Mouse (Mus musculus) limb, embryonic 15.5 days (tissue): Measurements from ENCODE around the gene Erp29. TPM values are rescaled to one million over a fixed set of nuclear protein-coding genes. Genes with fewer than 3 reads are reported as not detected.

Source experiments
- ATAC-seq: fragments of 200-750 bp; cut with Nextera tagmentation; 2 replicates; pipeline ENCODE4 v1.8.0; 2017; ENCODE audit warnings: low read depth, moderate TSS enrichment; ENCODE audit not compliant: insufficient number of reproducible peaks, low FRiP score, low TSS enrichment
- H3K27ac ChIP-seq: fragments of 300-500 bp; sonication (generic); 2 replicates; pipeline ENCODE4 v1.5.1; 2015; ENCODE audit warnings: moderate library complexity, mild to moderate bottlenecking, inconsistent platforms
- H3K27me3 ChIP-seq: fragments of 300-500 bp; sonication (generic); 2 replicates; pipeline ENCODE4 v1.6.1; 2015; ENCODE audit warnings: inconsistent platforms
- H3K36me3 ChIP-seq: fragments of 300-500 bp; sonication (generic); 2 replicates; pipeline ENCODE4 v1.6.1; 2015; ENCODE audit warnings: inconsistent platforms
- H3K4me1 ChIP-seq: fragments of 300-500 bp; sonication (generic); 2 replicates; pipeline ENCODE4 v1.6.1; 2015; ENCODE audit warnings: inconsistent platforms
- H3K4me2 ChIP-seq: fragments of 300-500 bp; sonication (generic); 2 replicates; pipeline ENCODE4 v1.6.1; 2015; ENCODE audit warnings: mild to moderate bottlenecking, inconsistent platforms
- H3K4me3 ChIP-seq: fragments of 300-500 bp; sonication (generic); 2 replicates; pipeline ENCODE4 v1.5.1; 2015; ENCODE audit warnings: mild to moderate bottlenecking, inconsistent platforms
- H3K9ac ChIP-seq: fragments of 300-500 bp; sonication (generic); 2 replicates; pipeline ENCODE4 v1.6.1; 2015; ENCODE audit warnings: inconsistent platforms
- H3K9me3 ChIP-seq: fragments of 300-500 bp; sonication (generic); 2 replicates; pipeline ENCODE4 v1.6.1; 2016; ENCODE audit warnings: inconsistent platforms
- WGBS: fragments of 180-500 bp; shearing (Covaris S2); methylation state at CpG from one replicate; pipeline ENCODE4 v1.1.7; 2015; 5-methylcytosine and 5-hydroxymethylcytosine counted together
- polyA plus RNA-seq: library from polyadenylated mRNA; unstranded; fragments of >200 nt; fragmentation: Nextera tagmentation; extraction: Ambion mirVana; gene quantifications from 2 replicates; pipeline ENCODE4 v1.2.1, GENCODE M21; 2015

Erp29 gene
- polyA plus RNA-seq, 1 experiment from 2014 or later = 198 TPM

DNA sequence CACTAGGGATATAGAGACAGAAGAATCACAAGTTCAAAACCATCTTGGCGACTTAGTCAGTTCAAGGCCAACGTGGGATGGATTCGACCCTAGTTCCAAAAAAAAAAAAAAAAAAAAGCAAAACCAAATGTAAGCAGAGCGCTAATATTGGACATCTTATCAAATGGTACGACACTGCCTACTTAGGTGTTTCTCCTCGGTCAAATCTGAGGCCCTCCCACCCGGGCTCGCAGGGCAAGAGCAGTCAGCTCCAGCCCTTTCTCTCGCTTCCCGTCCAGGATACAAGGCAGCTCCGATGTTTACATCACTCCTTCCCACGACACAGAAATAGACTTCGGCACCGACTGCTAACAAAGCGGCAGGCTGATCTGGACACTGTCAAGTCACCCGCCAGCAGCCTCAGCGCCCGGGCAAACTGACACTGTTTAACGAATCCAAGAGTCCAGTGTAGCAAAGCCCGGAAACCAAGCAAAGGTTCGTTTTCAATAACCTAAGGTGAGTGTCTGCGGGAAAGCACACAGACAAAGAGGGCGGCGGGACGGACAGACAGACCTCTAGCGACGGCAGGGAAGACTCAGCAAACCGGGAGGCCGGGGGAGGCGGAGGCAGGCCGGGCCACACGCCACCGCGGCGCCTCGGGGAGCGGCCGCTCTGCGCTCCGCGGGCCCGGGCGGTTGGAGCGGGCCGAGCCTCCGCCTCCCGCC, 67.4 kb downstream of the Erp29 start:
- WGBS = 2% methylated on average over 36 of the region's 47 CpGs

DNA sequence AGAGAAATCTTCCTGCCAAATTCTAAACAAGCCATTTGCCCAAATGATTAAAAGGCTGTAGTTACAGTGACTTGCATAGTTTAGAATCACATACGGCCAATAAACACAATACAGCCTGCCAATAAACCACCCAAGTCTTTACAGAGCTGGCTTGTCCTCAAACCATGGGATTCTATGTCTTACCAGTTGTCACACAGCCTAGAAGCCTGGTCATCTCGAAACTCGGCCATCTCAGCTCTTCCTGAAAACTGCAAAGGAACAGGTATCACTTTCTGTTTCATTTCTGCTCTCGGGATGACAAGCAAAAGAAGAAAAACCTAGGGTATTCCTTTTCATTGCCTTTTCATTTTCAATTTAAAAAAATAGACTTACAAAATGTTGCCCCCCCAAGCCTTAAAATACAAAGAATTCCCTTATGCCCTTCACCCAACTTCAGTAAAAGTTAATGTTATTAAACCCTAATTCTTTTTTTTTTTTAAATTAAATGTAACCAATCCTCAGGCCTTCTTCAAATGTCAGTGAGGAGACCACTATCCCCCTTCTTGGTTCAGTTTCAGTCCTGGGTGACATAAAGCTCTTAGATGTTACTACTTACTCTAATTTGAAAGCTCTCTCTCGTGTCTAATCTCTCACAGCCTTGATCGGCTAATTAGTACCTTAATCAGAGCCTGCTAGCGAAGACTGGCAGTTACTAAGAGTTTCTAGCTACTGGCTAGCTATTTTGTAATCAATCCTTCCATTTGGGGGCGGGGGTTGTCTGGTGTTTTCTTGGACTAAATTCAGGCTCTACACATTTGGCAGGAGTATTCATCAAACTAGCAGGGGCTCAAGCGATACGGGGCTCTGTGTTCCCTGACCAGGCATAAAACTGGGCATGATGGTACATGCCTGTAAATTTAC, 68.2 kb downstream of the Erp29 start:
- 38% methylated on average over 10 of the region's 10 CpGs for WGBS
- Histone ChIP-seq H3K9me3 (no peaks in the 10 kb centered on the region), H3K27ac (0 out of 2 replicates have a peak overlapping the region, but pooled peaks have one; percentile 82), H3K4me3 (peak overlapping the region; percentile 68), H3K9ac (peak overlapping the region; percentile 5; the same call in 1 of the 2 replicates), H3K4me1 (peaks cover 29% of the 10 kb centered on the region), H3K4me2 (peak overlapping the region; percentile 73), H3K36me3 (peaks cover 33% of the 10 kb centered on the region), H3K27me3 (no peaks in the 10 kb centered on the region)
- no peak for ATAC-seq

More for the DNA sequence above, 67.4 kb downstream of the Erp29 start:
- H3K27me3 ChIP-seq = no peaks in the 10 kb centered on the region
- peak overlapping the region; percentile 82 for H3K27ac ChIP-seq
- H3K9me3 ChIP-seq = no peaks in the 10 kb centered on the region
- H3K4me2 ChIP-seq = peak overlapping the region; percentile 73
- peak overlapping the region; percentile 58 for H3K9ac ChIP-seq
- H3K4me3 ChIP-seq = peak overlapping the region; percentile 68
- peaks cover 29% of the 10 kb centered on the region for H3K4me1 ChIP-seq
- ATAC-seq = peak; percentile 16
- peaks cover 25% of the 10 kb centered on the region for H3K36me3 ChIP-seq

DNA sequence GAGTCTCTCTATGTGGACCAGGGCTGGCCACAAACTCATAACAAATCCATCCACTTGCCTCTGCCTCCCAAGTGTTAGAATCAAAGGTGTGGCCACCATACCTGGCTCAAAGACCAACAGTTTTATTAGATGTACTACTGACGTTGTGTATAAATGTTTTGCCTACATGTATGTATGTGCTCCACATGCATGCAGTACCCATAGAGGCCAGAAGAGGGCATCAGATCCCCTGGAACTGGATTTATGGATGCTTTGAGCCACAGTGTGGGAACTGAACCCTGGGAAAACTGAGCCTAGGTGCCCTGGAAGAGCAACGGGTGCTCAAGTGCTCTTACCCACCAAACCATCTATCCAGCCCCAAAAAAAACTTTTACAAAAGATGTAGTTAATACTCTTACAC, 71.6 kb downstream of the Erp29 start:
- Histone ChIP-seq H3K27me3 (no peaks in the 10 kb centered on the region), H3K36me3 (peaks cover 63% of the 10 kb centered on the region), H3K9ac (no peak overlapping the region), H3K9me3 (no peaks in the 10 kb centered on the region), H3K4me2 (no peak overlapping the region), H3K4me3 (no peak overlapping the region), H3K4me1 (peaks cover 16% of the 10 kb centered on the region), H3K27ac (no peak overlapping the region)
- WGBS = 87% methylated on average over 2 of the region's 2 CpGs
- no peak for ATAC-seq

DNA sequence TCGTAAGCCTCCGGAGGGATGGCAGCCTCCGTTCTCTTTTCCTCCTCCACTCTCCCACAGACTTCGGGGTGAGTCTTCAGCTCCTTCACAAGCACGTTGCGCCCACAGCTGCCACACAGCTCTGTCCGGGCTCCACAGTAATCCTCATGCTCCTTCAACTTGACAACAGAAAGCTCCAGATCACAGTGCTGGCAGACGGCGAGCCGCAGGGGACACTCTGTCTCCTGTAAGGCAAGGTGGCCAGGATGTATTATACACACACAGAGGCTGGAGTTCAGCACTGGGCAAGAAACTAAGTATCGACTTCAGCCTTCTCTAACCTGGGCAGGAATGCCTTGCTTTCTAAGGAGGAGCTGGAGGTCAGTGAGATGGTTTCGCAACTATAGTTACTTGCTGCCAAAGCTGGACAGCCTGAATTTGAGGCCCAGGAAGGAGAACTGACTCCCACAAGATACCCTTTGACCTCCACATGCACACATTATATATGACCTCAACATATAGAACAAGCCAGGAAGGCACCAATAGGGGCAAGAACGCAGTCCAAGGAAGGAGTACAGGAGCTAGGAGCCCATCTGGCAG, 73.5 kb downstream of the Erp29 start:
- no peak overlapping the region for H3K4me2 ChIP-seq
- H3K4me3 ChIP-seq = no peak overlapping the region
- no peak overlapping the region for H3K9ac ChIP-seq
- no peak for ATAC-seq
- 91% methylated on average over 13 of the region's 13 CpGs for WGBS
- peaks cover 7% of the 10 kb centered on the region for H3K4me1 ChIP-seq
- H3K27ac ChIP-seq = no peak overlapping the region
- peaks cover 78% of the 10 kb centered on the region for H3K36me3 ChIP-seq
- no peaks in the 10 kb centered on the region for H3K9me3 ChIP-seq
- no peaks in the 10 kb centered on the region for H3K27me3 ChIP-seq

Other genes with a start within 250 kb of the Erp29 start
- gene Rpl6, start 248.0 kb downstream of the Erp29 start, polyA plus RNA-seq = 551 and 611 TPM in 2 replicates
- gene Hectd4, start 232.3 kb downstream of the Erp29 start, polyA plus RNA-seq = 3.8 and 4.1 TPM in 2 replicates
- 74.4 and 75.9 TPM in 2 replicates for gene Trafd1, start 66.9 kb downstream of the Erp29 start, polyA plus RNA-seq
- gene Naa25, start 54.6 kb downstream of the Erp29 start, polyA plus RNA-seq = 42.1 and 47.1 TPM in 2 replicates
- gene Tmem116, start 613 bp downstream of the Erp29 start, polyA plus RNA-seq = 1.4 and 4.6 TPM in 2 replicates
- gene Adam1b, start 50.9 kb upstream of the Erp29 start, polyA plus RNA-seq = 0.08 and 0.10 TPM in 2 replicates
- gene Adam1a, start 93.0 kb upstream of the Erp29 start, polyA plus RNA-seq = 1.5 TPM in 2 replicates
- gene Gm42878, start 93.0 kb upstream of the Erp29 start, polyA plus RNA-seq = not detected in 2 replicates
- 47.9 and 56.1 TPM in 2 replicates for gene Mapkapk5, start 93.4 kb upstream of the Erp29 start, polyA plus RNA-seq
- gene Aldh2, start 141.3 kb upstream of the Erp29 start, polyA plus RNA-seq = 249 and 251 TPM in 2 replicates
- gene Acad12, start 166.4 kb upstream of the Erp29 start, polyA plus RNA-seq = 1.8 and 3.1 TPM in 2 replicates
- gene Acad10, start 208.0 kb upstream of the Erp29 start, polyA plus RNA-seq = 2.2 and 3.3 TPM in 2 replicates
- gene Brap, start 208.1 kb upstream of the Erp29 start, polyA plus RNA-seq = 43.9 and 46.4 TPM in 2 replicates